Mouse (Mus musculus) C2C12 (cell line): ENCODE results near the gene Drosha.

Experiments
- CEBPB ChIP-seq: IDR thresholded peaks from one replicate; pipeline ENCODE4 v1.6.1; 2011; ENCODE audit warnings: low read depth, mild to moderate bottlenecking, control low read depth, moderate library complexity
- CTCF ChIP-seq: IDR thresholded peaks from one replicate; pipeline ENCODE4 v1.5.1; 2011; ENCODE audit not compliant: control insufficient read depth, insufficient read depth, insufficient read length
- MAX ChIP-seq: IDR thresholded peaks from one replicate; pipeline ENCODE4 v1.6.1; 2011; ENCODE audit warnings: mild to moderate bottlenecking, control low read depth
- MYOG ChIP-seq: IDR thresholded peaks from one replicate; pipeline ENCODE4 v1.6.1; 2011; ENCODE audit not compliant: control insufficient read depth, insufficient read length; ENCODE audit errors: extremely low read depth
- USF1 ChIP-seq: IDR thresholded peaks from one replicate; pipeline ENCODE4 v1.6.1; 2011; ENCODE audit warnings: low read depth, mild to moderate bottlenecking, control low read depth, moderate library complexity

- TF ChIP-seq CTCF (no peak), MYOG (no peak), MAX (no peak), USF1 (no peak), CEBPB (no peak)
Measured at GRCm38 (mm10) chr15:12863669-12864068, 39.1 kb downstream of the Drosha start.
